Mouse (Mus musculus) liver, embryonic 11.5 days (tissue): ENCODE results near the gene Crybb2. TPM values are rescaled to one million over a fixed set of nuclear protein-coding genes. Genes with fewer than 3 reads are reported as not detected.
A peak's percentile ranks its signal among the peaks of the same experiment; 100 is the strongest.

ENCODE experiments used
- ATAC-seq: fragments of 200-750 bp; cut with Nextera tagmentation; replicated peaks from 2 replicates; pipeline ENCODE4 v1.8.0; 2017; ENCODE audit warnings: moderate number of reproducible peaks, mild to moderate bottlenecking, moderate TSS enrichment, moderate library complexity; ENCODE audit not compliant: low FRiP score
- DNase-seq: peaks from one replicate; pipeline ENCODE4 v3.0.0-alpha.2; 2017; ENCODE audit warnings: low spot score
- H3K27ac ChIP-seq: fragments of 300-500 bp; sonication (generic); 2 replicates; pipeline ENCODE4 v1.5.1; 2014; ENCODE audit warnings: mild to moderate bottlenecking, low read depth, low read length, control low read depth
- H3K27me3 ChIP-seq: fragments of 300-500 bp; sonication (generic); replicated peaks from 2 replicates; pipeline ENCODE4 v1.6.1; 2014; ENCODE audit warnings: low read length, mixed read lengths; ENCODE audit not compliant: control insufficient read depth, insufficient read depth
- H3K36me3 ChIP-seq: fragments of 300-500 bp; sonication (generic); 2 replicates; pipeline ENCODE4 v1.6.1; 2014; ENCODE audit warnings: mild to moderate bottlenecking, low read length, moderate library complexity, mixed read lengths; ENCODE audit not compliant: control insufficient read depth, insufficient read depth
- H3K4me1 ChIP-seq: fragments of 300-500 bp; sonication (generic); replicated peaks from 2 replicates; pipeline ENCODE4 v1.6.1; 2014; ENCODE audit warnings: low read length, mixed read lengths; ENCODE audit not compliant: control insufficient read depth, insufficient read depth
- H3K4me2 ChIP-seq: fragments of 300-500 bp; sonication (generic); 2 replicates; pipeline ENCODE4 v1.6.1; 2014; ENCODE audit warnings: mild to moderate bottlenecking, control low read depth, moderate library complexity
- H3K4me3 ChIP-seq: fragments of 300-500 bp; sonication (generic); 2 replicates; pipeline ENCODE4 v1.5.1; 2014; ENCODE audit warnings: low read depth, low read length, control low read depth
- H3K9ac ChIP-seq: fragments of 300-500 bp; sonication (generic); 2 replicates; pipeline ENCODE4 v1.6.1; 2014; ENCODE audit warnings: low read depth, low read length, control low read depth
- H3K9me3 ChIP-seq: fragments of 300-500 bp; sonication (generic); 2 replicates; pipeline ENCODE4 v1.6.1; 2016; ENCODE audit warnings: low read length, inconsistent platforms, mixed read lengths; ENCODE audit not compliant: control insufficient read depth
- WGBS: fragments of 180-500 bp; shearing (Covaris S2); extraction: QIAGEN DNeasy Blood & Tissue Kit; methylation state at CpG from one replicate; pipeline ENCODE4 v1.1.7; 2014; 5-methylcytosine and 5-hydroxymethylcytosine counted together
- polyA plus RNA-seq: library from polyadenylated mRNA; unstranded; fragments of >200 nt; fragmentation: Nextera tagmentation; extraction: Ambion mirVana; gene quantifications from 2 replicates; pipeline ENCODE4 v1.2.1, GENCODE M21; 2014

The Crybb2 gene
- polyA plus RNA-seq, result not detected in 2 replicates

DNA sequence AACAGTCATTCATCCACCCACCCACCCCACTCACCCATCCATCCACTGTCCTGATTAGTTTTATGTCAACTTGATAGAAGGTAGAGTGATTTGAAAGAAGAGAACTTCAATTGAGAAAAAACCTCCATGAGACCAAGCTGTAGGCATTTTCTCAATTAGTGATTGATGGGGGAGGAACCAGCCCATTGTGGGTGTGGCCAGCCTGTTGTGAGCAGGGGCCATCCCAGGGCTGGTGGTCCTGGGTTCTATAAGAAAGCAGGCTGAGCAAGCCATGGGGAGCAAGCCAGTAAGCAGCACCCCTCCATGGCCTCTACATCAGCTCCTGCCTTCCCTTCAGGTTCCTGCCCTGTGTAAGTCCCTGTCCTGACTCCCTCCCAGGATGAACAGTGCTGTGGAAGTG is at the start of gene Crybb2:
Gene Crybb2, minus strand, starts transcription at position 101 of the 400 bp plus-strand sequence.
- H3K4me3 ChIP-seq, result no peak within 1 kb of the TSS
- H3K9ac ChIP-seq, result no peak within 1 kb of the TSS
- H3K27ac ChIP-seq, result no peak within 1 kb of the TSS
- DNase-seq (no peak), ATAC-seq (no peak)
- H3K9me3 ChIP-seq, result no peaks in the 10 kb centered on the region
- no peak within 1 kb of the TSS for H3K4me2 ChIP-seq
- H3K27me3 ChIP-seq, result no peaks in the 10 kb centered on the region
- H3K4me1 ChIP-seq, result no peaks in the 10 kb centered on the region
- no peaks in the 10 kb centered on the region for H3K36me3 ChIP-seq

- peaks cover 57% of the 10 kb centered on the region for H3K4me1 ChIP-seq
- 27% methylated on average over 9 of the region's 9 CpGs for WGBS
- H3K9me3 ChIP-seq, result no peaks in the 10 kb centered on the region
- ATAC-seq (no peak), DNase-seq (no peak)
- peak overlapping the region; percentile 68 for H3K4me2 ChIP-seq
- H3K36me3 ChIP-seq, result no peaks in the 10 kb centered on the region
- H3K27me3 ChIP-seq, result no peaks in the 10 kb centered on the region
- peak overlapping the region; percentile 33 for H3K4me3 ChIP-seq
- peak overlapping the region; percentile 61 for H3K9ac ChIP-seq
- H3K27ac ChIP-seq, result peak overlapping the region; percentile 79
Measured at GRCm38 (mm10) chr5:113119291-113119690, 49.4 kb upstream of the Crybb2 start.

DNA sequence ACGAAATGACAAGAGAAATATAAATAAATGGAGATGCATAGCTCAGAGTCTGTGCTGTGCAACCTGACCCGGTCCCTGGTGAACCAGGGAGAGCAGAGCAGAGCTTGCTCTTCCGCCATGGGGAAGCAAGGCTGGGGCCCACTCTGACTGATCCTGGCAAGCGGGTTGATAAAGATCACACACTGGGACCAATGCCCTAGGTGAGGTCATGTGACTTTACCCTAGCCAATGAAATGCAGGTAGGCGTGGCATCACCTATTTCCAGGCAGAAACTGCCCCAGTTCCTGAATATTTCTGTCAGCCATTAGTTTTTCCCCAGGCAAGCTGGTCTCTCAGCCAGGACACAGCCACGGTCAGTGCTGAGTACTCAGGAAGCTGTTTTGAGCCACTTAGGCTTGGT is 48.8 kb upstream of the Crybb2 start:
- Histone ChIP-seq H3K9me3 (no peaks in the 10 kb centered on the region), H3K4me3 (peak overlapping the region; percentile 33), H3K36me3 (no peaks in the 10 kb centered on the region), H3K27me3 (no peaks in the 10 kb centered on the region), H3K9ac (peak overlapping the region; percentile 61), H3K4me2 (peak overlapping the region; percentile 68), H3K27ac (peak overlapping the region; percentile 79), H3K4me1 (peaks cover 63% of the 10 kb centered on the region)
- DNase-seq (peak; percentile 45), ATAC-seq (peak; percentile 73)
- WGBS, result 20% methylated on average over 6 of the region's 6 CpGs

DNA sequence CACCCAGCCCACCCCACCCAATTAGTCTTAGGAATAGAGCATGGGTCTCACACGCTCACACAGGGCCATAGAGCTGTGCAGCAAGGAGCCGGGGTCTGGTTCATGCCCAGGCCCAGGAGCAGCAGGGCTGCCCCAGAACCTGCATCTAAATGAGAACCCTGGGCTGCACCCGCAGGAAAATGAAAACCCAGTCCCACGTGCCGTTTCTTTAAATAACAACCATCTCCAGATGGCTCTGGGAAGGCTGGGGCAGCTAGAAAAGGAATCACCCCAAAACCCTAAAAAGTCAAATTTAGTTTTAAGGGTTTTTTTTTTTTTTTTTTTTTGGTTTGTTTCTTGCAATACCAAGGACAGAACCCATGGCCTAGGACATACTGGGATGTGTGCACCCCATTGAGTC is 47.4 kb upstream of the Crybb2 start:
- H3K27ac ChIP-seq, result no peak overlapping the region
- WGBS, result 88% methylated on average over 5 of the region's 5 CpGs
- H3K27me3 ChIP-seq, result no peaks in the 10 kb centered on the region
- no peaks in the 10 kb centered on the region for H3K36me3 ChIP-seq
- H3K4me1 ChIP-seq, result peaks cover 68% of the 10 kb centered on the region
- no peak for ATAC-seq
- H3K9me3 ChIP-seq, result no peaks in the 10 kb centered on the region
- no peak overlapping the region for H3K9ac ChIP-seq
- no peak overlapping the region for H3K4me2 ChIP-seq
- no peak for DNase-seq
- no peak overlapping the region for H3K4me3 ChIP-seq

DNA sequence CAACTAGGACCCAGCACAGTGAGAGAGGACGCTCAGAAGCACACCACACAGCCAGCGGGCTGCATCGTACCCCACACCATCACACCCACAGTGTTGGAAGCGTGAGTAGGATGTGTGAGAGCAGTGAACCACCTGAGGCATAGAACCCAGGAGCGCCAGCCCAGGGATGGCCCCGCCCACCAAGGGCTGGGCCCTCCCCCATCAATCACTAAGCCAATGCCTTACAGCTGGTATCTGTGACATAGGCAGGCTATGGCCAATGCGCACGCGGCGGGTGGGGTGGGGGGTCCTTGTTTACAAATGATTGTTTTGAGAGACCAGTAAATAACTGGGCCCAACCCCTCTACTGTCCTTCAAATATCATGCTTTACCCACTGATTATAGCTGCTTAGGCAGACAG is 46.0 kb upstream of the Crybb2 start:
- Histone ChIP-seq H3K4me2 (no peak overlapping the region), H3K27me3 (no peaks in the 10 kb centered on the region), H3K4me3 (no peak overlapping the region), H3K9ac (no peak overlapping the region), H3K36me3 (no peaks in the 10 kb centered on the region), H3K9me3 (no peaks in the 10 kb centered on the region), H3K4me1 (peaks cover 64% of the 10 kb centered on the region), H3K27ac (no peak overlapping the region)
- no peak for DNase-seq
- 79% methylated on average over 10 of the region's 10 CpGs for WGBS
- ATAC-seq, result no peak

DNA sequence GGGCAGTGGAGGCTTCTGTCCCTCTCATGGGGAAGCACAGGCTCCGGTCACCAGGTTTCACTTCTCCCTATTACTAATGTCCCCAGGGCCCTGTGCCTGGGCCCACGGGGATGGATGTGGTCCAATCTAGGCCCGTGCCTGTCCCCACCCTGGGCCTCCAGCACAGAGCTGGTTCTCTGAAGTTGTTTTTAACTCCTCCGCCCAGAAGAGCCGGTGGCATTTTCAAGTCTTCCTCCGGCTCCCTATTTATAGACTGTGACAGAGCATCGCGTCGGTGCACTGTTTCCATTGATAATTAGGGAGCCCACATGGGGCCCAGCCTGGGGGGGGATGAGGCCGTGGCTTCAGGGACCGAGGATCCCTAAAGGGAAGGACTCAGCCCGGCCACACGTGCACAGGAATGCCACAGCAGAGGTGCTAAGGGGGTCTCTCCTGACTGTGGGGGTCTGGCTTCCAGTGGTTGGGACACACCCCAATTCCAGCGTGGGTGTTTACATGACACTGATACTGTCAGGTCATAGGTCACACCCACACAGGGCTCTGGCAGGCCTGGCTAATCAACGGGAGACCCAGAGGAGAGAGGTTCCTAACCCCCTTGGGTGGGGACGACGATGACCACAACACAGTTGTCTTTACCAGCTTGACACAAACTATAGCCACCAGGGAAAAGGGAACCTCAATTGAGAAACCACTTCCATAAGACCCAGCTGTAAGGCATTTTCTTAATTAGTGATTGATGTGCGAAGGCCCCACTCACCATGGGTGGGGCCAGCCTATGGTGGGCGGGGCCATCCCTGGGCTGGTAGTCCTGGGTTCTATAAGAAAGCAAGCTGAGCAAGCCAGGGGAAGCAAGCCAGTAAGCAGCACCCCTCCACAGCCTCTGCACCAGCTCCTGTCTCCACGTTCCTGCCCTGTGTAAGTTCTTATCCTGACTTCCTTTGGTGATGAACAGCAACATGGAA is 44.6 kb upstream of the Crybb2 start:
- Histone ChIP-seq H3K4me3 (no peak overlapping the region), H3K27me3 (no peaks in the 10 kb centered on the region), H3K9ac (peak overlapping the region; percentile 34), H3K9me3 (no peaks in the 10 kb centered on the region), H3K4me2 (peak overlapping the region; percentile 52), H3K4me1 (peaks cover 59% of the 10 kb centered on the region), H3K36me3 (no peaks in the 10 kb centered on the region), H3K27ac (peak overlapping the region; percentile 79)
- 22% methylated on average over 20 of the region's 20 CpGs for WGBS
- ATAC-seq (peak; percentile 53), DNase-seq (peak; percentile 56)

GRCm38 (mm10) chr5:113113120-113113519 is 43.2 kb upstream of the Crybb2 start:
- no peaks in the 10 kb centered on the region for H3K27me3 ChIP-seq
- H3K4me3 ChIP-seq, result no peak overlapping the region
- H3K4me2 ChIP-seq, result no peak overlapping the region
- peaks cover 47% of the 10 kb centered on the region for H3K4me1 ChIP-seq
- H3K36me3 ChIP-seq, result no peaks in the 10 kb centered on the region
- ATAC-seq, result no peak
- no peak for DNase-seq
- H3K27ac ChIP-seq, result no peak overlapping the region; the same call in 1 of the 2 replicates
- 37% methylated on average over 5 of the region's 5 CpGs for WGBS
- no peak overlapping the region for H3K9ac ChIP-seq
- no peaks in the 10 kb centered on the region for H3K9me3 ChIP-seq

- no peaks in the 10 kb centered on the region for H3K27me3 ChIP-seq
- H3K9me3 ChIP-seq, result no peaks in the 10 kb centered on the region
- no peak overlapping the region for H3K27ac ChIP-seq
- no peak overlapping the region for H3K4me2 ChIP-seq
- DNase-seq (no peak), ATAC-seq (no peak)
- no peak overlapping the region for H3K4me3 ChIP-seq
- no peaks in the 10 kb centered on the region for H3K36me3 ChIP-seq
- no peak overlapping the region for H3K9ac ChIP-seq
- peaks cover 47% of the 10 kb centered on the region for H3K4me1 ChIP-seq
- WGBS, result 18% methylated on average over 4 of the region's 4 CpGs
Measured at GRCm38 (mm10) chr5:113111336-113111735, 41.4 kb upstream of the Crybb2 start.

DNA sequence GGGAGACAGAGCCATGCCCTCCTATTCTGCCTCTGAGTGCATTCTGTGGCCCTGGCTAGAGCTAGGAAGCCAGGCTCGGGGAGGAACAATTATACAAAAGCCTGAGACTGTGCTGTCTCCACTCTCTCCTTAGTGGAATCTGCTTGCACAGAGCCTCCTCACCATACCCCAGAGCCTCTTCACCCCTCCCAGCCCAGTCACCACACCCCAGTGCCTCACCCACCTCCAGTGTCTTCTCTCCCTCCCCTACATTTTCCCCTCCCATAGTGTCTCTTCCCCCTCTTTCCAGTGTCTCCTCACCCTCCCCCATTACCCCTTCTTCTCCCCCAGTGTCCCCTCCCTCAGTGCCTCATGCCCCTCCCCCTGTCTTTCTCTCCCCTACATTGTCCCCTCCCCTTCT is 41.0 kb upstream of the Crybb2 start:
- Histone ChIP-seq H3K4me3 (no peak overlapping the region), H3K27me3 (no peaks in the 10 kb centered on the region), H3K4me2 (no peak overlapping the region), H3K9ac (no peak overlapping the region), H3K4me1 (peaks cover 47% of the 10 kb centered on the region), H3K9me3 (no peaks in the 10 kb centered on the region), H3K36me3 (no peaks in the 10 kb centered on the region), H3K27ac (peak overlapping the region; percentile 62)
- 0% methylated on average over 1 of the region's 1 CpGs for WGBS
- DNase-seq (no peak), ATAC-seq (peak; percentile 59; the same call in 1 of the 2 replicates)
